Mouse (Mus musculus): ENCODE results near the gene Olfr239.
"Not testable (repeated sequence)": the region's sequence is repeated elsewhere in the genome, so short reads cannot be mapped to it uniquely, and the experiment has no call there.

Olfr239 gene

GRCm38 (mm10) chr17:33191002-33191401 lies at the start of gene Olfr239:
TSS of gene Olfr239 (plus strand) at chr17:33191302.
- not testable (repeated sequence) for DNase-seq (ENCODE audit: low spot score in 2 of 2)

- not testable (repeated sequence) for DNase-seq (ENCODE audit: low spot score in 2 of 2)
Observed at GRCm38 (mm10) chr17:33168147-33168546, 23.0 kb upstream of the Olfr239 start, which contains the start of gene Olfr55. TSS of gene Olfr55 (plus strand) at chr17:33168447.

GRCm38 (mm10) chr17:33221590-33221989 lies 30.5 kb downstream of the Olfr239 start, which contains the start of gene Olfr1564:
TSS of gene Olfr1564 (minus strand) at chr17:33221690.
- no peak for DNase-seq (ENCODE audit: low spot score in 2 of 2)

GRCm38 (mm10) chr17:33236646-33237045 lies 45.5 kb downstream of the Olfr239 start:
- not testable (repeated sequence) for DNase-seq (ENCODE audit: low spot score in 2 of 2)
